Mouse (Mus musculus) adipocyte (in vitro differentiated cells): ENCODE results near the gene Plekha5.
A peak's percentile ranks its signal among the peaks of the same experiment; 100 is the strongest.
"Not testable (repeated sequence)": the region's sequence is repeated elsewhere in the genome, so short reads cannot be mapped to it uniquely, and the experiment has no call there.

ENCODE experiments used
- DNase-seq: peaks from one replicate; pipeline ENCODE4 v3.0.0-alpha.2; 2016; ENCODE audit warnings: low spot score

Gene Plekha5

DNA sequence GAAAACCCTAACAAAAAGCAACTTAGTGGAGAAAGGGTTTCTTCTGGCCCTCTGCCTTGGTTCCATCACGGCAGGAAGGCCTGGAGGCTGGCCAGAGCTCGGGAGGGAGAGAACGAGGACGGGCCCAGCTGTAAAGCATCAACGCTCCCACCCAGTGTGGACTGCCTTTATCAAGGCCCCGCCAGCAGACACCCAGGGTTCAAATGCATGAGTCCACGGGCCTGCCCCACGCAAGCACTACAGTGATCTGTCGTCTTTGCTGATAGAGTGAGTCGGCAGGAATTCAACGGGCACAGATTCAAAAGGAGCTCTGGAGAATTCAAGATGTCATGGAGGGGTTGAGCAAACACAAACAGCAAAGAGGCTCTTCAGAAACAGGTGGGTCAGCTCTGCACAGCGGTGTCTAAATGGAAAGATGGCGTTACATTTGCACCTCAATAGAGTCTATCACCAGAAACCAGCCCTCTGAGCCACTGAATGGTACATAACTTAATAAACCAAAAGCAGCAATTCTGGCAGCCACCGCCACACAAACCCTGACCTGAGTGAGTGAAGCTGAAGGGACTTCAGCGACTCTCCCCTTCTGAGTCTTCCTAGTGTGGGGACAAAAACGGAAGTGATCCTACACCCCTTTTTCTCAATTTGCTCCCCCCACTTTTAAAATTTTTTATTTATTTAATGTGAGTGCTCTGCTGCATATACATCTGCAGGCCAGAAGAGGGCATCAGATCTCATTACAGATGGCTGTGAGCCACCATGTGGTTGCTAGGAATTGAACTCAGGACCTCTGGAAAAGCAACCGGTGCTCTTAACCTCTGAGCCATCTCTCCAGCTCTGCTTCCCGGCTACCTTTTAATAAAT lies 153.3 kb downstream of the Plekha5 start:
- no peak for DNase-seq

DNA sequence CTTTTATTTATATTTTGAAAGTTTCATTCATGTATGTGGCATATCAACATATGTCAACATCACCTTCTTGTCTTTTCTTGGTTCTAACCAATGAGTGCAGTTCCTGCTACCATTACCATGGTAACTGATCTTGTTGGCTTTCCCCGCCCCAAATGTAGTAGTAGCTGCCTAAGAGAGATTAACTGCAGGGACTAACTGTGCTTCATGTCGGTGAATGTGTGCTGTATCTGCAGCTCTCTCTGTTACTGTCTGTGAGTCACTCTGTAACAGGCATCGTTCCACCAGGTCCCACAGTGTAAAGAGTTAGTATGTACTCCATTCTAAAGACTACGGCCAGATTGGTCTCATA lies 153.9 kb downstream of the Plekha5 start:
- DNase-seq = no peak

DNA sequence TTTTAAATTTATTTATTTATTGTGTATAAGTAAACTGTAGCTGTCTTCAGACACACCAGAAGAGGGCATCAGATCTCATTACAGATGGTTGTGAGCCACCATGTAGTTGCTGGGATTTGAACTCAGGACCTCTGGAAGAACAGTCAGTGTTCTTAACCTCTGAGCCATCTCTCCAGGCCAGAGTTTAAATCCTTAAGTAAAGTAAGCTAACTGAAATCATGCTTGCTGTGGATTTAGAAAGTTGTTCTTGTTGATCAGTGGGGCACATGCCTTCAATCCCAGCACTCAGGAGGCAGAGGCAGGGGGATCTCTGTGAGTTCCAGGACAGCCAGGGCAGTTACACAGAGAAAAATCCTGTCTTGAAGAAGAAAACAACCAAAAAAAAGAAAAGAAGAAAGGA lies 155.1 kb downstream of the Plekha5 start:
- DNase-seq = not testable (repeated sequence)

DNA sequence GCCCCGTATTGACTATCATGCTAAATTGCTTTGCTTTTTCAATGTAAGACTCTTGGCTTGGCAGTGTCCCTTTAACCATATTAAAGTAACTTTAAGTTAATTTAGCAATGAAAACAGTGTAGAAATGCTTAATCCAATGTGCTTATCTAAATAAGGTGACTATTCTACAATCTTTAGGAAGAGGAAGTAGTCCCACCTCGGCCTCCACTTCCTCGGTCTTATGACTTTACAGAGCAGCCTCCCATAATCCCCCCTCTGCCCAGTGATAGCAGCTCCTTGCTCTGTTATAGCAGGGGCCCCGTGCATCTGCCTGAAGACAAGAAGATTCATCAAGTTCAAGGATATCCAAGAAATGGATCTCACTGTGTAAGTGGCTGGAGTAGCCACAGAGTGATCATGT lies 156.3 kb downstream of the Plekha5 start:
- no peak for DNase-seq

DNA sequence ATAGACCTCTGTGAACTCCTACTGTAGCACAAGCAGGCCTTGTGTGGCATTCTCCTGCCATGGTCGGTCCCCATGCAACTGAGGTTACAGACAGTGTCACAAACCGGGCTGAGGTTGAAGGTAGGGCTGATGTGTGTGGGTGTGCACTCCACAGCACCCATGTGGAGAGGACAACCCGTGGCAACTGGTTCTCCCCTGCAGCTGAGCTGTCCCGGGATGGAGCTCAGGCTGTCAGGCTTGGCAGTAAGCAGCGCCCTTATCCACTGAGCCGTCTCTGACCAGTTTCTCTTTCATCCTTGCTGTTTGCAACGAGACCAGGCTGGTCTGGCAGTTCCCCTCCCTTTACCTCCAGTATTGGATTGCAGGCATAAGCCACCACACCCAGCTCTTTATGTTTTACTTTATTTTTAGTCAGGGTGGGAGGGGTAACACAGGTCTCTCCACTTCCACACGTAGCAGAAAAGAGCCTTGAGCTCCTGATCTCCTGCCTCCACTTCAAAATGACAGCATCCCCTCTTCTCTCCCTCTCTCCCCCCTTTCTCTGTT lies 162.9 kb downstream of the Plekha5 start:
- no peak for DNase-seq

DNA sequence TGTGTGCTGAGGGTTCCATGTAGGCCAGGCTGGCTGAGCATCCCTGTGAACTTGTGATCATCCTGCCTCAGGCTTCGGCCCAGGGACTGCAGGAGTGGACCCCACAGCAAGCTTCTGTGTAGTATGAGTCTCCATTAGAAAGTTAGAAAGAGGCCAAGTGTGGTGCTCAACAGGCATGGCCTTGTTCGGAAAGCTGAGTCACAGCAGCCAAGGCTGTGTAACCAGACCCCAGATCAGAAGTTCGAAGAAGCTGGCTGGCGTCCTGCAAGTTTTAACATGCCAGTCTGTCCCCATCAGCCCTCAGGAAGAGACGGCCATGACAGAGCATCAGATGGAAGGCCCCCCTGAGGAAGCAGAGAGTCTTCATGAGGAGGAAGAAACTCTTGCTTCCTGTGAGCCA lies 167.5 kb downstream of the Plekha5 start:
- DNase-seq = no peak

DNA sequence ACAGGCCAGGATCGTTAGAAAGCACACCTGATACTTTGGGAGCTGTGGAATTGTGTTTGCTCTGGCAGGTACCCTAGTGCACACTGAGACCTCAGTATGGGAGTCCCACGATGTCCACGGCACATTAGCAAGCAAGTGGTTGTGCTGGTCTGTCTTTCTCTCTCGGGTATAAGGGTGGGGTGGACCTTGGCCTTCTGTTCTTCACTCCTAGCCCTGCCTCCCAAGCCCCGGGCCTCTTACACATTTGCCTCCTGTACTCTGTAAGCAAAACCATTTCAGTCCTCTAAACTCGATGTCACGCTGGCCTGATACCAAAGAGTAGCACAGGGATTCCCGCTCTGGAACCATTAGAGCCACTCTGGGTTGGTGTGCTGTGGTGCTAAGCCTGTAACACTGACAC lies 168.9 kb downstream of the Plekha5 start:
- DNase-seq = peak; percentile 35

DNA sequence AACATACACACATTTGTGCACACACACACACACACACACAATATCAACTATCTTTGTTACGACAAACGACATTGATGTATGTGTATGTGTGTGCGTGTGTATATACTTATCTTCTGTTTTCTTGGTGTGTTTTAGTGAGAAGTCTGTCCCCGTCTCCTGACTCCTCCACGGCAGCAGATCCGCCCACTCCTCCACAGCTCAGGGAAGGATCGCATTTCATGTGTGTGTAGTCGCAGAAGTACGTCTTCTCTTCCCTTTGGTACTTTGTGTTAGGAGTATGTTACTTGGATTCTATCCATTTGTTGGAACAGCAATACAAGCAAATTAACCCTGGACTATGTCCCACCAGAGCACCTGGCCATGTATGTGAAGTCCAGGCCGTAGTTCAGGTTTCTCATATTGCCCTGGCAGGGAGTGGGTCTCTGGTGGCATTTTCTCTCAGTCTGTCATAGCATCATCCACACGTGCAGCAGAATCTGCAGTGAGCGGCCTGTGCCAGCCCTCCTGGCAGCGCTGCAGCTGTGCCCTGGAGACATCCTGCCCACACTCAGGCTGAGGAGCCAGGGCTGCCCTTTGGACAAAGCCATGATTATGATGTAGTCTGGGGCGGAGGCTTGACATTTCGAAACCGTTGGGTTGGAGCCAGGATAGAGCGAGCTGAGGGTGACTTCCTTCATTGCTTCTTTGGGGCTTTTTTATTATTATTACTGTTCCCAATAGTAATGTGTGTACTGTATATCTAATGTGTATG lies 169.7 kb downstream of the Plekha5 start:
- DNase-seq = peak; percentile 97

DNA sequence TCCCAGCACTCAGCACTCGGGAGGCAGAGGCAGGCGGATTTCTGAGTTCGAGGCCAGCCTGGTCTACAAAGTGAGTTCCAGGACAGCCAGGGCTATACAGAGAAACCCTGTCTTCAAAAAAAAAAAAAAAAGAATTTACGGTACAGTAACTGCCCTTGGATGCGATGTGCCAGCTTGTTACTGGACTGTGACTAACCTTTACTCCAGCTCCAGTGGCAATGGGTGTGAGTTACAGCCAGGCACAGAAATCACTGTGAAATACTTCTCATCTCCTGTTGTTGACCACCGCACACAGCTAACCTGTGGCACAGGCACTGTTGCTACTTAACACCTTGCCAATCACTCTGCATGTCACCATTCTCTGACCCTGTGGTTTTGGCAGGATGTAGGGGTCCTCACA lies 171.7 kb downstream of the Plekha5 start:
- not testable (repeated sequence) for DNase-seq

DNA sequence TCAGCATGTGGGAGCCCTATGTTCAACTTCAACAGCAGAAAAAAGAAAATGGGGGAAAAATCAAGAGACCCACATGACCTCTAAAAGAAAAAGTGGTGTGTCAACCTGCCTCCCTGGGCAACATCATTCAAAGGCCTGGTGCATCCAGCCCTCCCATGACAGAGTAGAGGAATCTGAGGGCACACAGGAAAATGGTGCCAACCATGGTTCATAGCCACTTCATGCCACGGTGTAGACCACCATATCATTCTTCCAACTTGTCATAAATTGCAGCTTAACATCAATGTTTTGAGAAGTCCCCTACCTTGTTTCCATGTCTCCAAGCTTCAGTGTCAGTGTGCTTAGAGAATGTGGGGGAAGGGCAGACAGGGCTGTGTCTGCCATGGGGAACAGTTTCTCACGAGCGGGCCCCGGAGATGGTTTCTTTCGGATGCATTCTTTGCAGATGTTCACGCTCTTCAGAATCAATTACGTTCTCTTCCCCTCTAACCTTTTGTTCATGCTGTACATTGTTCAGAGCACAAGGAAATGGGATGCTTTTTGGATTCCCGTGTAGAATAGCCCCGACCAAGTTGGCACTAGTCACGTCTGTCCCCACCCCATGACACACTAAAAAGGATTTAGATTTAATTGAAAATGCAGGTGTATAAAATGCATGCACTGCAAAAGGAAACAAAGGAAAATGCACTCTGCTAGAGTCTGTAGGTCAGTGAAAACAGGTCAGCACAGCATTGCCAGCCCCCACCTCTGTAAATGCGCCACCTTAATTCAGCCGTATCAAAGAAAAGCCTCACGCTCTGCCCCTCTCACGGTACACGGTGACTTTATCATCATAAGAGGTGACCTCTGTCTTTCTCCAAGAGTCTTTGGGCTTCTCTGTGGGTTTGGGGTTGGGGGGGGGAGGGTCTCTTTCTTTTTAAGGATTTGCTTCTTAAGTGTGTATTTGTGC lies 173.8 kb downstream of the Plekha5 start:
- no peak for DNase-seq

DNA sequence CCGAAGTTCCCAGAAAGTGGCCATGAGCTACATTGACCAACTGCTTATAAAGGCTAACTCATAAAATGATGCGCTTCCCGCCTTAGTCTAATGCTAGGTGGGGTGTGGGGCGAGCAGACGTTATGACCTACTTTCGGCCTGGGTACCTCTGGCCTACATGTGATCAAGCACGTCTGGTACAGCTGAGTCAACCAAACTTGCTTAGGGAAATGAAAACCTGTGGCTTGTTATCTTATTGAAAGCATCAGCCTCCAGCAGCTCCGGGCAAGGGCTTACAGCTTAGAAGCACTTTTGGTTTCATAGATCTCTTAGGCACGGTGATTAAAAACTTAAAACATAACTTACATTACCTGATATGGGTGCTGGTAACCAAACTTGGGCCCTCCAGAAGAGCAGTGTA lies 174.7 kb downstream of the Plekha5 start:
- DNase-seq = no peak

DNA sequence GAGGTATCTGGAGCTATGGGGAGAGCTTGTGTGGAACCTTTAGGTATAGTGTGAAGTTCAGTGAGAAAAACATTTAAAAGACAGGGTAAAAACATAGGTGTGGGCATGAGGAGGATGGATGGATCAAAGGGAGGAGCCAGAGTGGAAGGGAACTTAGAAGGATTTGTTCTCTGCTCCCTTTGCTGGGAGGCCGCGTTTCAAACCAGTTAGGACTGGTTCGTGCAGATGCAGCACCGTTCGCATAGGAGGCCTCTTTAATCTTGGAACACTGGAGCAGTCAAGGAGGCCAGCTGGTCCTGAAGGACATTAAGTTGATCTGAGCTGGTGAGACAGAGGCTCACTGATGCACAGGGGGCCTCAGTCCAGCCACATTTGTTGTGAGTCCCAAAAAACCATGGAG lies 175.5 kb downstream of the Plekha5 start:
- DNase-seq = no peak

DNA sequence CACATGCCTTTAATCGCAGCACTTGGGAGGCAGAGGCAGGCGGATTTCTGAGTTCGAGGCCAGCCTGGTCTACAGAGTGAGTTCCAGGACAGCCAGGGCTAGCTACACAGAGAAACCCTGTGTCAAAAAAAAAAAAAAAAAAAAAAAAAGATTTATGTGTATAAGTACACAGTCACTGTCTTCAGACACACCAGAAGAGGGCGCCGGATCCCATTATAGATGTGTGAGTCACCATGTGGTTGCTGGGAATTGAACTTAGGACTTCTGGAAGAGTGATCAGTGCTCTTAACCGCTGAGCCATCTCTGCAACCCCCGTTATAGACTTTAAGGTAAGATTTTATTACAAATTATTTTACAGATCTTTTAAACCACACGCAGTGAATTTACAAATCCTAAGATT lies 176.8 kb downstream of the Plekha5 start:
- not testable (repeated sequence) for DNase-seq

DNA sequence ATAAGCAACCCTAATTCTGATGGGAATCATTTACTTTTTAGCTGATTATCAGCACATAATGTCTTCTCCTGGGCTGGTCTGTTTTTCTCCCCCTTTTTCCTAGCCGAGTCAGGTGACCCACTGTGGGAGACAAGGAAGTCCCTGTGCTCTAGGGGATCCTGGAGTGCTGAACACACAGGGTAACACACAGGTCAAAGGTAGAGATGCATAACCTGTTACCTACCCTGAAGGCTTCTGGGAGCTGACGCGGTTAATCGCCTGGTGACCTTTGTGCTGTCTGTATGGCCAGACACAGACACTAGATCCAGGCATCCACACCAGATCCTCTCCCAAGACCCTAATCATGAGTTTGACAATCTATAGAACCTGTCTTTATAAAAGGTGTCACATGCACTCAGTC lies 177.3 kb downstream of the Plekha5 start:
- DNase-seq = no peak

DNA sequence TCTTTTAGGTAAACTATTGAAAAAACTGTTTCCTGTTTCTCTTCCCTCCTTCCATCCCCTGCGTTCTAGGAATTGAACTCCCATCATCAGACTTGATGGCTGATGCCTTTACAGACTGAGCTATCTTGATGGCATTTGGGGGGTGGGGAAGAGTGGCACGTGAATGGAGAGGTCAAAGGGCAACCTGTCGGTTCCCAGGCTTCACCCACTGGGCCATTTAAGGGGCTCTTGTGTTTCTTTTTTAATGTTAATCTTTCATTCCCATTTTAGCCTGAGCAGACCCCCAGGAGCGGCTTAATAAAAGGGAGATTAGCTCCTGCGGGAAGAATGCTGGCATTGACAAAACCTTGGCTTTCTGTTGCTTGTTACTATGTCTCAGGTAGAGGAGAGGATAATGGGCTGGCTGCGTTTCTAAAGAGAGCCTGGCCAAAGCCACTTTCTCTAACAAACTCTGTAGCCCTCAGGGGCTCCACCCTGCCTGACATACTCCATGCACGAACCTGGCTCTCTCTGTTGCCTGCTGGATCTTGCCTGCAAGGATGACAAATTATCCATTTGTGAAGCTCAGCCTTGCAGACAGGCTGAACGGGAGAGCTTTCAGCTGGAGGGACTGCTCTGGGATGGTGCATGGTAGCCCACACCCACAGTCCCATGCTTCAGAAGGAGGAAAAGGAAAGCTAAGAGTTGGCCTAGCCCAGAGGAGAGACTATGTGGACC lies 179.5 kb downstream of the Plekha5 start:
- DNase-seq = no peak

DNA sequence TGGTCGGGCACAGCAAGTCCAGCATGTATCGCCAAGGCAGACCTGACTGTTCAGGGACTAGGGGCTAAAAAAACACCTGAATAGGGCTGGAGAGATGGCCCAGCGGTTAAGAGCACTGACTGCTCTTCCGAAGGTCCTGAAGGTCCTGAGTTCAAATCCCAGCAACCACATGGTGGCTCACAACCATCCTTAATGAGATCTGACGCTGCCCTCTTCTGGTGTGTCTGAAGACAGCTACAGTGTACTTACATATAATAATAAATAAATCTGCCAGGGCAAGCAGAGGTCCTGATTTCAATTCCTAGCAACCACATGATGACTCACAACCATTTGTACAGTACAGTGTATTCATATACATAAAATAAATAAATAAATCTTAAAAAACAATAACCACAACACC lies 181.3 kb downstream of the Plekha5 start:
- DNase-seq = not testable (repeated sequence)

DNA sequence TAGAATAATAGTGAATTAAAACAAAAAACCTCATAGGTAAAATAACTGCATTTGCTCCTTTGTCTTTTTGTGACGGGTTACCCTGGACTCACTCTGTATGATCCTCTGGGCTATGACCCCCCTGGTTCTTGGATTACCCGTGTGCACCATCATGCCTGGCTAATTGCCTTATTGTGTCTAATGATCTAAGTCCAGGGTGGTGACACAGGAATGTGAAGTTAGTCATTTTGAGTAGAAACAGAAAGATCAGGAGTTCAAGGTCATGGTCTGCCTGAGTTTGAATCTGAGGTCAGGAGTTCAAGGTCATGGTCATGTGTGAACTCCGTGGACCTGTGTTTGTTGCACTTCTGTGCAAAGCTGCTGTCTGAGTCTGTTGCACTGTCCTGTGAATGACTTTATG lies 181.9 kb downstream of the Plekha5 start:
- DNase-seq = no peak

DNA sequence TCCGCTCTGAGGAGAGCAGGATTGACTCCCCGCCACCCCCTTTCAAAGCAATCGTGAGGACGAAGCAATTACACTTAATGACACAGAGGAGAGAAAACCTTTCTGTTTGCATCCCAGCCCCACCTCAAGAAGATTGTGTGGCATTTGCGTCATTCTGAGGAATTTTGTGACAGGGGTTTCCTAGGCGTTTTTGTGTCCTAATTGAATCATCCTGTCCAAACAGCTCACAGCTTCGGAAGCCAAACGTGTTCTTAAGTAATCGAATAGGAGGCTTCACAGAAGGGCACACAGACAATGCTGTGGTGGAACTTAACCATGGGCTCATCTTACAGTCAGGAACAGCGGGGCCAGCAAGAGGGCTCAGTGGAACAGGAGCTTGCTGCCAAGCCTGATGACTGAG lies 182.7 kb downstream of the Plekha5 start:
- DNase-seq = no peak

DNA sequence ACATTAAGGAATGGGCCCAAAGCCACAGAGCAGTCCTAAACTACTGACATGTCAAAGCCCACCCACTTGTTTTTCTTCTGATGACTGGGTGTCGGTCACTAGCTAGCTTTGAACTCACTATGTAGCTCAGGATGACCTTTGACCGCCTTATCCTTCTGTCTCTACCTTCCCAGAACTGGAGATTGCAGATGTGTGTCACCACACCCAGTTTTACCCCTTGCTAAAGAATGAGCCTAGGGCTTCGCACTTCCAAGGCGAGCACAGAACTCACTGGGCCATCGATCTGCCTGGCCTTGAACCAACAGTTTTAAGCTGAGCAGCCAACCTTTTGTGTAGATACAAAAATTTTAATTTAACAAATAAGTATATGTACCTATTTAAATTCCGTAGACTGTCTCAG lies 184.8 kb downstream of the Plekha5 start:
- no peak for DNase-seq

DNA sequence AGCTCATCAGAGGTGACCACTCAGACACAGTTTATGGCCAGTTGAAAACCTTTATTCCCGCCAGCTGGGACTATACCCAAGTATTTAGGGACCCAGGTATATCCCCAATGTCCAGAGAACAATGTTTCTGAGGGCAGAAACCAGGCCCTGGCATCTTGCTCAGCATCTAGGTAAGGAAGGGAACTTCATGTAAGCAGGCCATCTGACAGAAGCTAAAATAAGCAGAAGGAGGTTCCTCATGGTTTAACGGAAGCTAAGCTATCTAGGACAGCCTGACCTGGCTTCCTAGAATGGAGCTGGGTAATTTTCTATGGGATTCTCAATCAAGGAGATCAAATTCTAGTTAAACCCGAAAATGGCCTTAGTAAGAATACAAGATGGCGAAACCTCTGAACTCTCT lies 185.7 kb downstream of the Plekha5 start:
- DNase-seq = no peak

DNA sequence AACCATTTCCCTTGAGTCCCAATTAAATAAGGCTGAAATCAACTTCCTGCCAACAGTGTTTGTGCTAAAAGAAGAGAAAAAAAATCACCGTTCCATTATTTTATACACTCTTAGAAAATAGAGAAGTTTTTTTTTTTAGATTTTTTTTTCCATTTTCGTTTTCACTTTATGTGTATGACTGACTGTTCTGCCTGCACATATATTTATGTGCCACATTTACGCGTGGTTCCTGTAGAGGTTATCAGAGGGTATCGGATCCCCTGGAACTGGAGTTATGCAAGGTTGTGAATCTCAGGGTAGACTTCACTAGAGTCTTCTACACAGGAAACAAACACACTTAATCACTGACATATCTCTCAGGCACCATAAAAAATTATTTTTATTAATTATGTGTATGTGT lies 186.3 kb downstream of the Plekha5 start:
- DNase-seq = no peak

DNA sequence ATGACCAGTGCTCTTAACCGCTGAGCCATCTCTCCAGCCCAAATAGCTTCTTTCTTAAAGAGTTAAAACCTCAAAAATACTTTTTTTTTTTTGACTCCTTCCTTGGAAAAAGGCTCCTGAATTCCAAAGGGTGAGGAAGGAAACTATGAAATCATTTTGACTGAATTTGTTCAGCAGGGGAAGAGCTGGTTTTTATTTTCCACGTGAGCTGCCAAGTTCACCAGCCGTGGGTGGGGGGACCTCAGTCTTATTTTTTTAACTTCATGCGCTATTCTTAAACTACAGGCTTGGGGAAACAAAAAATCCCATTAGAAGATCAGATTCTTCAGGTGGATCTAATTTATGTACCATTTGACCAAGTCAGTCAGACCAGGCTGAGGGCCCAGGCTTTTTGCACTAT lies 187.4 kb downstream of the Plekha5 start:
- no peak for DNase-seq
